Mouse (Mus musculus): Measurements from ENCODE around the gene Cap1. TPM values are rescaled to one million over a fixed set of nuclear protein-coding genes. Genes with fewer than 3 reads are reported as not detected.

The Cap1 gene
- polyA plus RNA-seq, 1 experiment from 2014 or later = 47.2 TPM

DNA sequence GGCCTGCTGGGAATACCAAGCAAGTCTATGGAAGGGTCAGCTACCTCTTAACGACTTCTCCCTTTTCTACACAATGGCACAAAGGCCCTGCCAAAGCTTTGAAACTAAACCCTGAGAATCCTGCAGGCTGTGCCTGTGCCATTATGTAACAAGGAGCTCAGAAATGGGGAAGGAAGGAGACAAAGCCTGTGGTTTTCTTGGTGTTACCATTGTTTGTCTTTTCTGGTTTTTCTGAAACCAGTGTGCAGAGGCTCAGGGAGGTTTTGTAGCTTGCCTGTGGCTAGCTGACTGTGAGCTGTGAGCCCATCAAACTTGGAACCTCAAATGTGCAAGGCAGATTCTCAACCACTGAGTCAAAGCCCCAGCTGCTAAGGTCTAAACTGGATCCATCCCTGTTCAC, 37.0 kb upstream of the Cap1 start:
- Histone ChIP-seq H3K36me3 (ENCODE audit: control insufficient read depth, insufficient read depth, low read length) (no peaks in the 10 kb centered on the region), H3K4me2 (ENCODE audit: low read length) (no peak overlapping the region), H3K27ac (replicated peaks in 1 of 2; ENCODE audit: control insufficient read depth in 1 of 2, insufficient read depth in 1 of 2, low read depth in 2 of 2, low read length in 2 of 2) (no peak overlapping the region), H3K4me3 (ENCODE audit: control insufficient read depth in 1 of 2, insufficient read depth in 1 of 2, low read depth in 1 of 2, low read length in 2 of 2) (no peak overlapping the region), H3K9ac (ENCODE audit: low read length) (no peak overlapping the region), H3K4me1 (ENCODE audit: control insufficient read depth in 2 of 2, insufficient read depth in 2 of 2, low read length in 2 of 2) (no peaks in the 10 kb centered on the region), H3K9me3 (ENCODE audit: control insufficient read depth, low read length) (no peaks in the 10 kb centered on the region), H3K27me3 (ENCODE audit: control insufficient read depth, insufficient read depth, low read length) (no peaks in the 10 kb centered on the region)
- 41% methylated on average over 1 of the region's 1 CpGs for WGBS
- ATAC-seq (ENCODE audit: insufficient number of reproducible peaks, insufficient read depth, low FRiP score, low read depth) = no peak

DNA sequence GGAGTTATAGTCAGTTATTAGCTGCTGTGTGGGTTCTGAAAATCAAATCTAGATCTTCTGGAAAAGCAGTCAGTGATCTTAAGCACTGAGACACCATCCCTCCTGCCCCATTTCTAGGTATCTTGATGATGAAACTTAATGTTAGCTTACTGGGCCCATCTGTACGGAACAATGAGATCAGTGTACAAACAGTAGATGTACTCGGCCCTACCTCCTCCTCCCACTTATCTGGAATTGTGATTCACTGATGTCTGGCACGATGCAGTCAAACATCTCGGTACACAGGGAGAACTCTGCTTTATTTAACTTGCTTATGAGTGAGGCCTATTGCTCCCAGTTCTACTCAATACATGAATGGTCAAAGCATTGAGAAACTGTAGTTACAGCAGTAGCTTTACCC, 30.1 kb upstream of the Cap1 start:
- H3K9ac ChIP-seq (ENCODE audit: low read length) = no peak overlapping the region
- H3K4me3 ChIP-seq (ENCODE audit: control insufficient read depth in 1 of 2, insufficient read depth in 1 of 2, low read depth in 1 of 2, low read length in 2 of 2) = no peak overlapping the region
- H3K4me2 ChIP-seq (ENCODE audit: low read length) = no peak overlapping the region
- peaks cover 4 to 7% of the 10 kb centered on the region in 2 experiments; a peak in 3 of 4 replicates for H3K4me1 ChIP-seq (ENCODE audit: control insufficient read depth in 2 of 2, insufficient read depth in 2 of 2, low read length in 2 of 2)
- no peaks in the 10 kb centered on the region for H3K36me3 ChIP-seq (ENCODE audit: control insufficient read depth, insufficient read depth, low read length)
- no peaks in the 10 kb centered on the region for H3K27me3 ChIP-seq (ENCODE audit: control insufficient read depth, insufficient read depth, low read length)
- WGBS = 72% methylated on average over 4 of the region's 4 CpGs
- no peak for ATAC-seq (ENCODE audit: insufficient number of reproducible peaks, insufficient read depth, low FRiP score, low read depth)
- peaks cover 6% of the 10 kb centered on the region for H3K9me3 ChIP-seq (ENCODE audit: control insufficient read depth, low read length)
- no peak overlapping the region for H3K27ac ChIP-seq (replicated peaks in 1 of 2; ENCODE audit: control insufficient read depth in 1 of 2, insufficient read depth in 1 of 2, low read depth in 2 of 2, low read length in 2 of 2)

DNA sequence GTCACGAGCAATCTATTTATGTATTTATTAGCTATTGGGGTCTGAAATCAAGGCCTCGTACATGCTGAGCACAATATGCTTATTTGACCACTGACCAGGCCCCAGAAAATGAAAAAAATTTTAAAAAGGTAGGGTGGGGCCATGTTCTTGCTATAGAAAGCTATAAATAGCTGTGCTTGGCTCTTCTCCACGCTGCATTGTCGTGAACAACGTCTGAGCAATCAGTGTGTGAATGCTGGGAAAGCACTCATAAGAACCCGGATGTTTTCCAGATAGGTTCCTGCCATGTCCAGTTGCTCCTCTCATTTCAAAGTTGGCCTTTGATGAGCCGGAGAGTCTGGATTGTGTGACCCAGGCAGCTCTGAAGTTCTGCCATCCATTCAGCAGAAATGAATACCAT, 28.3 kb upstream of the Cap1 start:
- WGBS = 30% methylated on average over 7 of the region's 7 CpGs

DNA sequence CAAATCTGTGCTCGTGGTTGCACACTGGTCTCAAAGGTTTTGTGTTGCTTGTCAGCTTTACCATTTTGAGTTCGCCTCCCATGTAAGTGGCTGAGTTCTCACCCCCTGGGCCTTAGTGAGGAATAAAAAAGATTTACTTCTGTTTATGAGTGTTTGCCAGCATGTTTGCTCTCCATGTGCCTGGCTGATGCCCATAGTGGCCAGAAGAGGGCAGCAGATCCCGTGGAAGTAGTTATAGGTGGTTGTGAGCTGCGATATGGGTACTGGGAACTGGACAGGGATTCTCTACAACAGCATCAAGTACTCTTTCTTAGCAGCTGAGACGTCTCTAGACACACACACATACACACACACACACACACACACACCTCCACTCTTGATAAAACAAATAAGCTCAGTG, 26.8 kb upstream of the Cap1 start:
- Histone ChIP-seq H3K4me3 (ENCODE audit: control insufficient read depth in 1 of 2, insufficient read depth in 1 of 2, low read depth in 1 of 2, low read length in 2 of 2) (no peak overlapping the region), H3K27me3 (ENCODE audit: control insufficient read depth, insufficient read depth, low read length) (no peaks in the 10 kb centered on the region), H3K4me2 (ENCODE audit: low read length) (no peak overlapping the region), H3K36me3 (ENCODE audit: control insufficient read depth, insufficient read depth, low read length) (no peaks in the 10 kb centered on the region), H3K4me1 (ENCODE audit: control insufficient read depth in 2 of 2, insufficient read depth in 2 of 2, low read length in 2 of 2) (peaks cover 4 to 7% of the 10 kb centered on the region in 2 experiments; a peak in 3 of 4 replicates), H3K9ac (ENCODE audit: low read length) (no peak overlapping the region), H3K9me3 (ENCODE audit: control insufficient read depth, low read length) (peaks cover 9% of the 10 kb centered on the region), H3K27ac (replicated peaks in 1 of 2; ENCODE audit: control insufficient read depth in 1 of 2, insufficient read depth in 1 of 2, low read depth in 2 of 2, low read length in 2 of 2) (no peak overlapping the region)
- WGBS = 67% methylated on average over 5 of the region's 5 CpGs
- ATAC-seq (ENCODE audit: insufficient number of reproducible peaks, insufficient read depth, low FRiP score, low read depth) = no peak

More for the DNA sequence above, 28.3 kb upstream of the Cap1 start:
- peaks cover 4 to 7% of the 10 kb centered on the region in 2 experiments; a peak in 3 of 4 replicates for H3K4me1 ChIP-seq (ENCODE audit: control insufficient read depth in 2 of 2, insufficient read depth in 2 of 2, low read length in 2 of 2)
- H3K9ac ChIP-seq (ENCODE audit: low read length) = no peak overlapping the region
- H3K27ac ChIP-seq (replicated peaks in 1 of 2; ENCODE audit: control insufficient read depth in 1 of 2, insufficient read depth in 1 of 2, low read depth in 2 of 2, low read length in 2 of 2) = no peak overlapping the region
- no peak for ATAC-seq (ENCODE audit: insufficient number of reproducible peaks, insufficient read depth, low FRiP score, low read depth)
- H3K36me3 ChIP-seq (ENCODE audit: control insufficient read depth, insufficient read depth, low read length) = no peaks in the 10 kb centered on the region
- no peaks in the 10 kb centered on the region for H3K27me3 ChIP-seq (ENCODE audit: control insufficient read depth, insufficient read depth, low read length)
- H3K4me2 ChIP-seq (ENCODE audit: low read length) = no peak overlapping the region
- H3K9me3 ChIP-seq (ENCODE audit: control insufficient read depth, low read length) = peaks cover 6% of the 10 kb centered on the region
- H3K4me3 ChIP-seq (ENCODE audit: control insufficient read depth in 1 of 2, insufficient read depth in 1 of 2, low read depth in 1 of 2, low read length in 2 of 2) = no peak overlapping the region

DNA sequence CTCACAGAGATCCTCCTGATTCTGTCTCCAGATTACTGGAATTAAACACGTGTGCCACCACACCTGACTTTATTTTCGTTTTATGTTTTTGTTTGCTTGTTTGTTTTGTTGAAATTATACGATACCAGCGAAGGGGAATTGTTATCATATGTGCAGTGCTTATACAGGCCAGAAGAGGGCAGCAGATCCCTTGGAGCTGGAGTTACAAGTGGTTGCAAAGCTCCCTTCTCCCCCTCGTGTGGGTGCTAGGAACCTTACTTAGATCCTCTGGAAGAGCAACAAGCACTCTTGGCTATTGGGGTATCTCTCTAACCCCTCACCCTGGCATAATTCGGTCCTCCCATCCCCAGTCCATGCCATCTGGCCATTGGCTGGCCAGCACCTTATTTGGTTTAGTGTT, 24.7 kb upstream of the Cap1 start:
- ATAC-seq (ENCODE audit: insufficient number of reproducible peaks, insufficient read depth, low FRiP score, low read depth) = no peak
- no peaks in the 10 kb centered on the region for H3K27me3 ChIP-seq (ENCODE audit: control insufficient read depth, insufficient read depth, low read length)
- H3K9ac ChIP-seq (ENCODE audit: low read length) = no peak overlapping the region
- no peak overlapping the region for H3K4me3 ChIP-seq (ENCODE audit: control insufficient read depth in 1 of 2, insufficient read depth in 1 of 2, low read depth in 1 of 2, low read length in 2 of 2)
- H3K4me2 ChIP-seq (ENCODE audit: low read length) = no peak overlapping the region
- no peaks in the 10 kb centered on the region for H3K36me3 ChIP-seq (ENCODE audit: control insufficient read depth, insufficient read depth, low read length)
- WGBS = 45% methylated on average over 6 of the region's 6 CpGs
- H3K9me3 ChIP-seq (ENCODE audit: control insufficient read depth, low read length) = peaks cover 9% of the 10 kb centered on the region
- peaks cover 4 to 7% of the 10 kb centered on the region in 2 experiments; a peak in 3 of 4 replicates for H3K4me1 ChIP-seq (ENCODE audit: control insufficient read depth in 2 of 2, insufficient read depth in 2 of 2, low read length in 2 of 2)
- no peak overlapping the region for H3K27ac ChIP-seq (replicated peaks in 1 of 2; ENCODE audit: control insufficient read depth in 1 of 2, insufficient read depth in 1 of 2, low read depth in 2 of 2, low read length in 2 of 2)

DNA sequence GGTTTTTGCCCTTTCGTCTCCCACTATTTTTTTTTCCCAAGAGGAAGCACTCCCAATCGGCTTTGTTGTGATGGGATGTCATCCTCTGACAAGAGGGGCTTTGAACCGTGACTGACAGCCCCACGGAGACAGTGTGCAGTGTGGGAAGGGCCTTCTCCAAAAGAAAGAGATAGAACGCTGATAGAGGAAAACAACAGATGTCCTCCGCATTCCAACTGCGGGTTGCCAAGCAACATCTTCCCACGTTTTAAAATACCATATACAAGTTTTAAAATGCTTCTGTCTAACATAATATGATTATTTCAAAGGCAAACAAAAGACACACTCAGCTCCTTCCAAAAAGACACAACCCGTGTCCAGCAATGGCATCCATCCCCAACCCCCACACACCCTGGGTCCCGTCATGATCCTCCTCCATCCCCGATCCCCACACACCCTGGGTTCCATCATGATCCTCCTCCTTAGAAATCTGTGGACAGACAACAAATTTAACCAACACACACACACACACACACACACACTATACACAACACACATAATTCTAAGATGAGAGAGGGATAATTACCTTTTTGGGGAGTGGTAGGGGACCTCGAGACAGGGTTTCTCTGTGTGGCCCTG, 23.8 kb upstream of the Cap1 start:
- Histone ChIP-seq H3K4me2 (ENCODE audit: low read length) (no peak overlapping the region), H3K36me3 (ENCODE audit: control insufficient read depth, insufficient read depth, low read length) (no peaks in the 10 kb centered on the region), H3K27ac (replicated peaks in 1 of 2; ENCODE audit: control insufficient read depth in 1 of 2, insufficient read depth in 1 of 2, low read depth in 2 of 2, low read length in 2 of 2) (no peak overlapping the region), H3K4me1 (ENCODE audit: control insufficient read depth in 2 of 2, insufficient read depth in 2 of 2, low read length in 2 of 2) (peaks cover 4 to 7% of the 10 kb centered on the region in 2 experiments; a peak in 3 of 4 replicates), H3K27me3 (ENCODE audit: control insufficient read depth, insufficient read depth, low read length) (no peaks in the 10 kb centered on the region), H3K9ac (ENCODE audit: low read length) (no peak overlapping the region), H3K4me3 (ENCODE audit: control insufficient read depth in 1 of 2, insufficient read depth in 1 of 2, low read depth in 1 of 2, low read length in 2 of 2) (no peak overlapping the region), H3K9me3 (ENCODE audit: control insufficient read depth, low read length) (peaks cover 9% of the 10 kb centered on the region)
- no peak for ATAC-seq (ENCODE audit: insufficient number of reproducible peaks, insufficient read depth, low FRiP score, low read depth)
- WGBS = 44% methylated on average over 12 of the region's 12 CpGs

DNA sequence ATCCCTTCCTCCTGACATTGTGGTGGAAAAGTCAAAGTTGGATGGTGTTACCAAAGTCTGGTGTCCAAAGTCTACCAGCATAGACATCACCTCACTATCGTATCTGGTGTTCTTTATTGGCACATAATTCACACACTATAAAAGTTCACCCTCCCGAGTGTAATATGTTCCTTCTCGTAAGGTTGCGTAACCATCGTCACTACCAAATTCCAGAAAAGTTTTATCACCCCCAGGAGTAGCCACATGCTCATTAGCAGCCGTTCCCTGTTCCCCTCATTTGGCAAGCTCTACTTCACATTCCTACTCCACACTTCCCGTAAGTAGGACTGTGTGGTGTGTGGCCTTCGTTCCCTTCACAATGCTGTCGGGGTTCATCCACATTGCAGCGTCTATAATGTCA, 19.5 kb upstream of the Cap1 start:
- H3K27me3 ChIP-seq (ENCODE audit: control insufficient read depth, insufficient read depth, low read length) = no peaks in the 10 kb centered on the region
- 0 out of 2 replicates have a peak, but pooled peaks cover 3% of the 10 kb centered on the region for H3K9me3 ChIP-seq (ENCODE audit: control insufficient read depth, low read length)
- no peak for ATAC-seq (ENCODE audit: insufficient number of reproducible peaks, insufficient read depth, low FRiP score, low read depth)
- H3K27ac ChIP-seq (replicated peaks in 1 of 2; ENCODE audit: control insufficient read depth in 1 of 2, insufficient read depth in 1 of 2, low read depth in 2 of 2, low read length in 2 of 2) = no peak overlapping the region
- H3K4me2 ChIP-seq (ENCODE audit: low read length) = no peak overlapping the region
- no peak overlapping the region for H3K4me3 ChIP-seq (ENCODE audit: control insufficient read depth in 1 of 2, insufficient read depth in 1 of 2, low read depth in 1 of 2, low read length in 2 of 2)
- H3K36me3 ChIP-seq (ENCODE audit: control insufficient read depth, insufficient read depth, low read length) = no peaks in the 10 kb centered on the region
- no peaks in the 10 kb centered on the region for H3K4me1 ChIP-seq (ENCODE audit: control insufficient read depth in 2 of 2, insufficient read depth in 2 of 2, low read length in 2 of 2)
- 71% methylated on average over 10 of the region's 10 CpGs for WGBS
- no peak overlapping the region for H3K9ac ChIP-seq (ENCODE audit: low read length)

DNA sequence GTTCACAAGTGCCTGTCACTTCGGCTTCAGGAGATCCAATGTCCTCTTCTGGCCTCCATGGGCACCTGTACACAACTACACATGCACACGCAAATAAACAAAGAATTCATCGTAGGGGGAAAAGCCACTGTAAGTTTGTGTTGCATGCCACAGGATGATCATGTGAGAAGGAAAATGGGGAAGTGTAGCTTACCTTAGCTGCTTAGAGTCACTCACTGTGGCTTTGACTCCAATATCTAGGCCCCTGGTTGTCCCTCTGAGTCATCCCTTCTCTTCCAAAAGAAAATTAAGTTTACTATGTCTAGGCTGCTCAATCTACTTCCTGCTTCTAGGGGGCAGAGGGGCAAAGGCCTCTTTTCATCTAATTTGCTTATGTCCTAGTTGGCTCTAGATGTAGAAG, 17.9 kb upstream of the Cap1 start:
- no peak overlapping the region for H3K4me2 ChIP-seq (ENCODE audit: low read length)
- no peak for ATAC-seq (ENCODE audit: insufficient number of reproducible peaks, insufficient read depth, low FRiP score, low read depth)
- H3K36me3 ChIP-seq (ENCODE audit: control insufficient read depth, insufficient read depth, low read length) = no peaks in the 10 kb centered on the region
- H3K27ac ChIP-seq (replicated peaks in 1 of 2; ENCODE audit: control insufficient read depth in 1 of 2, insufficient read depth in 1 of 2, low read depth in 2 of 2, low read length in 2 of 2) = no peak overlapping the region
- H3K27me3 ChIP-seq (ENCODE audit: control insufficient read depth, insufficient read depth, low read length) = no peaks in the 10 kb centered on the region
- 82% methylated on average over 3 of the region's 3 CpGs for WGBS
- H3K4me3 ChIP-seq (ENCODE audit: control insufficient read depth in 1 of 2, insufficient read depth in 1 of 2, low read depth in 1 of 2, low read length in 2 of 2) = no peak overlapping the region
- 0 out of 2 replicates have a peak, but pooled peaks cover 3% of the 10 kb centered on the region for H3K9me3 ChIP-seq (ENCODE audit: control insufficient read depth, low read length)
- H3K9ac ChIP-seq (ENCODE audit: low read length) = no peak overlapping the region
- H3K4me1 ChIP-seq (ENCODE audit: control insufficient read depth in 2 of 2, insufficient read depth in 2 of 2, low read length in 2 of 2) = no peaks in the 10 kb centered on the region
